Mouse (Mus musculus): ENCODE measurements around the gene Gja1.

DNA sequence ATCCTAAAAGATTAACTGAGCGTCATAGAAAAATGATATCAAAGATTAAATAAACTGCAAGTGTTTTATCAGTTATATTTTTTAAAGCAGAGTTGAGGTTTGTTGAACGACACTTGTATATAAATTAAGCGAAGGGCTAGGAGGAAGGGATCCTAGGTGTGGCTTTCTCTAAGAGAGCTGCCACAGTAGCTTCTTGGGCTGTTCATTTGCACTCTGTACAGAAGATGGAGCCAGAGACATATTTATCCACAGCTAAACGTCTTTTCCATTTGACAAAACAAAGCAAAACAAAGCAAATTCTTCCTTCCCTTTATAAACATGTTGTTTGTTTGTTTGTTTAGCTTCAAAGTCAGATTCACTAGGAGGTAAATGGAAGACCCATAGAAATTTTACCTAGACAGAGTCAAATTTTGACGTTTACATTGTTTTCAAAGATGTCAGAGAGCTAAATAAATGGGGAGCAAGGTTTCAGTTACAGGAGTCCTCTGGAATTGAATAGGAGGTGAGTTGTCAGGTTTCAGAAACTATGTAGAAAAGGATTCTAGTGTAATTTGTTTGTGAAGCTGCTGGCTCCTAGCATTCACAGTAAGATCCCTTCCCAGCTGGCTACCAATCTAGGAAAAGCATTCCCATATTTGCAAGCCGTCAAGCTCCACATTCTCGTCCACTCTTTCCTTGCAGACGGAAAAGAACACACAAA is 4.0 kb upstream of the Gja1 start:
- peak; percentile 37 for TF ChIP-seq CTCF (conservative IDR thresholded peaks at IDR 0.05; ENCODE audit: insufficient read depth, insufficient read length, low read depth, low read length)
- no peak for TF ChIP-seq POLR2A (IDR thresholded peaks at IDR 0.05; ENCODE audit: low read depth, low read length)
